Mouse (Mus musculus): ENCODE results near the gene Hist2h4.
"Not testable (repeated sequence)": the region's sequence is repeated elsewhere in the genome, so short reads cannot be mapped to it uniquely, and the experiment has no call there.

The Hist2h4 gene

DNA sequence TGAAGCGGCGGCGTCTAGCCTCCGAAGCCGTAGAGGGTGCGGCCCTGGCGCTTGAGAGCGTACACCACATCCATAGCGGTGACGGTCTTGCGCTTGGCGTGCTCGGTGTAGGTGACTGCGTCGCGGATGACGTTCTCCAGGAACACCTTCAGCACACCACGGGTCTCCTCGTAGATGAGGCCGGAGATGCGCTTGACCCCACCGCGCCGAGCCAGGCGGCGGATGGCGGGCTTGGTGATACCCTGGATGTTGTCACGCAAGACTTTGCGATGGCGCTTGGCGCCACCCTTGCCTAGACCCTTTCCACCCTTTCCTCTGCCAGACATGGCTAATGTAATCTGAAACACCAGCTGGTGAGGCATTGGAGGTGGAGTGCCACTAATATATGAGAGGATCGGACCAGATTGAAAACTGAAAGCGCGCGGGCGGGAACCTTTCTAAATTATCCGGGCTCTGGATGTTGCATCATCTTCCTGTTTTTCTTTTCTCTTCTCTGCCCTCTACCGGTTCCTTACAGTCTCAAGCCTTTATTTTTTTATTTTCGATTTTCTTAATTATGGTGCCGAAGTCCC is at the start of gene Hist2h4:
Gene Hist2h4 (minus strand): TSS at position 333 of the 572 bp plus-strand sequence.
- peak; percentile 93 for DNase-seq

GRCm38 (mm10) chr3:96312341-96313098 is 49.4 kb upstream of the Hist2h4 start:
- DNase-seq, result no peak

GRCm38 (mm10) chr3:96309441-96309840 is 46.3 kb upstream of the Hist2h4 start:
- no peak for DNase-seq

DNA sequence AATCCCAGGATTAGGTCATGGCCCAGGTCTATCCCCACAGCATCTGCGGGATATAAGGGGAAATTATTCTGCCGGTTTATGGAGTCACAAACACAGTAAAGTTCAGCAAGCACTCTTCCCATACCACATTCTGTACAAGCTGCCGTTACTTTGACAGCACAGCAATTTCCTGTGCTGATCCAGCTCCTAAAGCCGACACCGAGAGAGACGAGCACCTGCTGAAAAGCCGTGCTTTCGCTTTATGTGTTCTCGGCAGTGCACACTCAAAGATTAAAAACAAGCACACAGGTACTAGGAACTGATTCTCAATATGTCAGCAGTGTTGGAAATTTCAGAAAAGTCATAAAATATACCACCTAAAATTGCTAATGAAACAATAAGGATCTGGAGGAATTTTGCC is 43.4 kb upstream of the Hist2h4 start:
- peak; percentile 24 to 28 for DNase-seq

DNA sequence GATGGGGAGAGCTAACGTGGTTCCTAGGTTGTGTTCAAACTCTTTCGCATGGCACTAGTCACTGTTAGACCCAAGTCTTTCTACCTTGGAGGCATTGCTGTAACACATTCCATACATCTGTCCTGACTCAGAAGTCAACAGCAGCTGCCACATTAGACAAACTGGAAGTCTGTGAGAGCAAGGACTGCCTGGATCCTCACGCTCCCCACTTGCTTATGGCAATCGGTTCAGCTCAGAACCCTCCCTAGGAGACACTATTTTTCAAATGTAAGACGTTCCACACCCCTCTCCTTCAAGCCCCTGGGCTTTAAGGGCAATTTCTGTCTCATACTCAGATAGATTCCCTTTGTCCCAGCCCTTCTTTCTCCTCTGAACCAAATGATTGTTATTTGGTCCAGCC is 39.0 kb upstream of the Hist2h4 start:
- no peak for DNase-seq

DNA sequence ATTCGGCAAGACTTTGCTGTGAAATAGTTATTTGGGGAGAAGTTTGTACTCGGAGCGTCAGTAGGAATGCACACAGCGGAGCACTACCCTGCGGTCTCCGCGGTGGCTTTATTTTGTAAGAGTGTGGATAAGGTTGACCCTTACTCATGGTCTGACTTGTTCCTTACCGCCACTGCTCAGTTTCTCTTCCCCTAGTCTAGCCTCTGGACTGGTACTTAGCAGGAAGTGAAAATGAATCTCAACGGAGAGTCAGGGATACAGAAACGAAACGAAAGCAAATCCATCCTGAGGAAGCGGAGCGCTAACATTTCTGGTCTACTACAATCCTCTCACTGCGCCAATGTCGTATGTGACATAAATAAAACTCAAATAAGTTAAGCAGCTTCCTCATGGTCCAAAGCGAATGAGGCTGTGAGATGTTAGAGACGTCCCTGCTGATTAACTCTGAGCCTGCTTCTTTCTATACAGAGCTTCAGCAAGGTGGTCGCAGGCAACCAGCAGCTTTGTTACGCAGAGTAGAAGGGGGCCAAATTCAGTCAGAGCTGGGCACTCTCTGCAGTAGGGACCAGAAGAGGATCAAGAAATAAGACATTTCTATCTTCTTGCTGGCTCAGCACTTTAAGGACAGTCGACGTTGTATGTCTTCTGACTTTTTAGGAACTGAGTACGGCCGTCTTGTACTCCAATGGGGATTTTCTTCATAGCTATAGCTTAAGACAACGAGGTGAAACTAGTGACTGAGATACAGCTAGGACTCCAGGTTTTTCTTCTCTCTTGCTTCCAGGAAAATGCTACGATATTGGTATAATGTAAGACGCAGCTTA is 37.8 kb upstream of the Hist2h4 start:
- no peak for DNase-seq

- DNase-seq, result no peak
Observed at GRCm38 (mm10) chr3:96299562-96299961, 36.5 kb upstream of the Hist2h4 start.

DNA sequence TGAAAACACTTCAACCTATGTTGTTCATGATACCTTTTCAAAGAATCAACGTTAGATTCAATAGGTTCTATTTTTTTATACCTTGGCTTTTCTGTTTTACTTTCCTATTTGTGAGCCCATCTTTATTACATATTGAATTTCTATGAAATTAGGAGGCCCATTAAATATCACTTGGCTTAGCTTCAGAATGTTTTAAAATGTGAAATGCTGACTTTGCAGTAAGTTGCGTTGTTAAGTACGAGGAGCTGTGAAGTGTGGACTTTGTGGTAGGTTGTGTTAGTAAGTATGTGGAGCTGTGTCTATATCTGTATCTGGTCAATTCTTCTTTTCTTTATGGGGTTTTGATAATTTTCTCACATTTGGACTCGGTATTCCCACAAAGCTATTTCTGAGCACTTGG is 35.2 kb upstream of the Hist2h4 start:
- no peak for DNase-seq

GRCm38 (mm10) chr3:96293787-96294186 is 30.7 kb upstream of the Hist2h4 start, which contains the start of gene Fcgr1:
Fcgr1 (minus strand) TSS chr3:96293969.
- DNase-seq, result no peak

DNA sequence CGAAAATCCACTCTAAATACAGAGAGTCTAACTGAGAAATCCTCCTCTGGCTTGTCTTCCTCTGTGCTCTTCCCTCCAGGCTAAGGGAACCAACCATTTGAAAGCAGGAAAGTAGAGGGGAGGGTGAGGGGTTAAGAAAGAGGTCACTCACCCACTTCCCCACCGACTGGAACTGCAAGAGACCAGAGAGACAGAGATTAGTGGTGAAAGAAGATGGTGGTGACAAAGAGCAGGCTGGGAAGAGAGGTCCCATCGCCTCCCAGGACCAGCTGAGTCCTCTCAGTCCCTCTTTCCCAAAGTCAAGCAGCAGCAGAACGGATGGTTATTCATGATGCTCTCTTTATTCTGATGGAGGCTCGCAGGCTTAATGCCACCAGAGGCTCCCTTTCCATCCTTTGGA is 30.3 kb upstream of the Hist2h4 start:
- no peak for DNase-seq

DNA sequence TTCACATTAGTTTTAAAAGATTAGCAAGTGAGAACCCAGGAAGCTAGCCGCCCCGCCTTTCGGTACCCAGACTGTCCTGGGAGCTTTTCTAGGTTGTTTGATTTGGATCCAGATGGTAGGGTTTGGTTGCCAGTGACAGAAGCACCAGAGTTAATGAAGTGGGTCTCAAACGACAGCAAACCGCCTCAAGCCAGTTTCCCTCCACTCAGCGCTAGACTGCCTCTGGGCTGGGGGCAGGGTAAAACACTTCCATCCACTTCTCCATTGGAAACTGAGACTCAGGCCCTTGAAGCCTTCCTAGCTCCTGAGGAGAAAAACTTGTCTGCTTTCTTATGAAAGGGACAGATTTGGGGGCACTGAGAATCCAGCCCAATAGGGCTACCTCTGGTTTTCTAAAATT is 29.5 kb upstream of the Hist2h4 start:
- DNase-seq, result no peak

GRCm38 (mm10) chr3:96290727-96291126 is 27.6 kb upstream of the Hist2h4 start:
- not testable (repeated sequence) for DNase-seq

GRCm38 (mm10) chr3:96289201-96289600 is 26.1 kb upstream of the Hist2h4 start:
- no peak for DNase-seq

- not testable (repeated sequence) for DNase-seq
Observed at GRCm38 (mm10) chr3:96287334-96287733, 24.2 kb upstream of the Hist2h4 start.

GRCm38 (mm10) chr3:96284457-96284856 is 21.3 kb upstream of the Hist2h4 start:
- no peak for DNase-seq

- DNase-seq, result no peak
Observed at GRCm38 (mm10) chr3:96280660-96281059, 17.5 kb upstream of the Hist2h4 start.

- DNase-seq, result peak; percentile 95
Observed at GRCm38 (mm10) chr3:96277800-96278624, 14.9 kb upstream of the Hist2h4 start.

GRCm38 (mm10) chr3:96277428-96277799 is 14.3 kb upstream of the Hist2h4 start:
- DNase-seq, result peak; percentile 84 to 85

GRCm38 (mm10) chr3:96273591-96274465 is 10.7 kb upstream of the Hist2h4 start:
- DNase-seq, result peak; percentile 54 to 63

DNA sequence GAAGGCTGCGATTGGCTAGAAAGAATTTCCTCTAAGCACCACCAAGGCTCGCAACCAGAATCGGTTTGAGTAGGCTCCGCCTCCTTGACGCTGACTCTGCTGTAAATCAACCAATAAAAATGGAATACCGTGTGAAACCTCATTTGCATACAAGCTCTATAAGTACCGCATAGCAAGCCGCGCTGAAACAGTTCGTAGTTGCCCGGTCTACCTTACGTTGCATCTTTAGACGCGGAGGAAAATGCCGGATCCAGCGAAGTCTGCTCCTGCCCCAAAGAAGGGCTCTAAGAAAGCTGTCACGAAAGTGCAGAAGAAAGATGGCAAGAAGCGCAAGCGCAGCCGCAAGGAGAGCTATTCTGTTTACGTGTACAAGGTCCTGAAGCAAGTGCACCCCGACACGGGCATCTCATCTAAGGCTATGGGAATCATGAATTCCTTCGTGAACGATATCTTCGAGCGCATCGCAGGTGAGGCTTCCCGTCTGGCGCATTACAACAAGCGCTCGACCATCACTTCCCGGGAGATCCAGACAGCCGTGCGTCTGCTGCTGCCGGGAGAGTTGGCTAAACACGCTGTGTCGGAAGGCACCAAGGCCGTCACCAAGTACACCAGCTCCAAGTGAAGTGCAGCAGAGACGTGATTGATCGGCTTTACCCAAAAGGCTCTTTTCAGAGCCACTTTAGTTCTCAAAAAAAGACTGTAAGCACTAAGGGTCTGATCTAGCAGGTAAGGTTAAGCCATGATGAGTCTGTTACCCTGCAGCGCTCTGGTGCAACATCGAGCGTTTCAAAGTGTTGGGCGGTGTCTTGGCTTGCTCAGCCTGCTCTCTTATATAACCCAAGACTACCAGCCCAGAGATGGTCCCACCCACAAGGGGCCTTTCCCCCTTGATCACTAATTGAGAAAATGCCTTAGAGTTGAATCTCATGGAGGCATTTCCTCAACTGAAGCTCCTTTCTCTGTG is 6.7 kb upstream of the Hist2h4 start, which contains the start of gene Hist2h2bb:
Gene Hist2h2bb (plus strand): TSS at position 242 of the 964 bp plus-strand sequence.
- peak; percentile 90 to 93 for DNase-seq
